9 mouse cellular contexts compared by ENCODE assay signal in genomic region chr10:51678251-51678639, GRCm38 (mm10). TPM values are rescaled to one million over a fixed set of nuclear protein-coding genes. Genes with fewer than 3 reads are reported as not detected.
A peak's percentile ranks its signal among the peaks of the same experiment; 100 is the strongest.
DNase-seq lines count a peak whose midpoint lies in the region; ATAC-seq lines count a peak whose summit lies in the region.
"Had no signal": no experiment of that assay in that cellular context is flagged by ENCODE, and none has a peak within 500 bp of the region (broad histone marks: within the 10 kb centered on the region; RNA-seq: fewer than 3 reads in every experiment).

No protein-coding gene starts in this region.

- peak overlapping the region; percentile 97 for H3K4me2 ChIP-seq in forebrain, embryonic 13.5 days
- H3K4me2 ChIP-seq in limb, embryonic 15.5 days, result peak overlapping the region; percentile 62
- peak overlapping the region; percentile 87 for H3K4me2 ChIP-seq in stomach, embryonic 15.5 days

- peak; percentile 58 for ATAC-seq in forebrain, embryonic 13.5 days
- ATAC-seq in limb, embryonic 15.5 days (ENCODE audit: insufficient number of reproducible peaks, low FRiP score, low TSS enrichment, low read depth), result no peak
- no peak for ATAC-seq in stomach, embryonic 15.5 days (ENCODE audit: insufficient read depth, low FRiP score, low read depth)

- H3K27ac ChIP-seq in forebrain, embryonic 13.5 days, result no peak overlapping the region
- H3K27ac ChIP-seq in limb, embryonic 15.5 days, result no peak overlapping the region
- no peak overlapping the region for H3K27ac ChIP-seq in stomach, embryonic 15.5 days

- 2% methylated on average over 10 of the region's 10 CpGs for WGBS in forebrain, embryonic 13.5 days
- WGBS in limb, embryonic 15.5 days, result 6% methylated on average over 10 of the region's 10 CpGs
- 8% methylated on average over 10 of the region's 10 CpGs for WGBS in stomach, embryonic 15.5 days

- peak overlapping the region; percentile 54 for H3K4me3 ChIP-seq in forebrain, embryonic 13.5 days
- peak overlapping the region; percentile 34; the same call in 1 of the 2 replicates for H3K4me3 ChIP-seq in limb, embryonic 15.5 days
- peak overlapping the region; percentile 44 for H3K4me3 ChIP-seq in stomach, embryonic 15.5 days (replicated peaks)
- H3K4me3 ChIP-seq: erythroblast, embryonic 14.5 days had no signal

- DNase-seq in retina, postnatal 1 day, result peak; percentile 27
- DNase-seq in retina, embryonic 14.5 days (ENCODE audit: low spot score), result no peak
- no peak for DNase-seq in urinary bladder, postnatal 14 days (ENCODE audit: low spot score)
- no peak for DNase-seq in left cerebral cortex, adult 18-20 months (ENCODE audit: low spot score in 2 of 2)
- DNase-seq in cerebellum, adult 8-10 months, result no peak

- H3K36me3 ChIP-seq in forebrain, embryonic 13.5 days (ENCODE audit: poor library complexity, severe bottlenecking), result no peaks in the 10 kb centered on the region
- no peaks in the 10 kb centered on the region for H3K36me3 ChIP-seq in limb, embryonic 15.5 days
- no peaks in the 10 kb centered on the region for H3K36me3 ChIP-seq in stomach, embryonic 15.5 days

- peaks cover 12% of the 10 kb centered on the region for H3K4me1 ChIP-seq in forebrain, embryonic 13.5 days
- peaks cover 5% of the 10 kb centered on the region for H3K4me1 ChIP-seq in limb, embryonic 15.5 days
- H3K4me1 ChIP-seq in stomach, embryonic 15.5 days, result peaks cover 5% of the 10 kb centered on the region; the same call in 1 of the 2 replicates

- H3K9me3 ChIP-seq in forebrain, embryonic 13.5 days (replicated peaks), result no peaks in the 10 kb centered on the region
- H3K9me3 ChIP-seq in limb, embryonic 15.5 days, result no peaks in the 10 kb centered on the region
- no peaks in the 10 kb centered on the region for H3K9me3 ChIP-seq in stomach, embryonic 15.5 days

- H3K27me3 ChIP-seq in forebrain, embryonic 13.5 days, result peaks cover 27% of the 10 kb centered on the region
- H3K27me3 ChIP-seq in limb, embryonic 15.5 days, result peaks cover 24% of the 10 kb centered on the region
- peaks cover 9% of the 10 kb centered on the region for H3K27me3 ChIP-seq in stomach, embryonic 15.5 days (replicated peaks)

- H3K9ac ChIP-seq in forebrain, embryonic 13.5 days, result 0 out of 2 replicates have a peak overlapping the region, but pooled peaks have one; percentile 62
- H3K9ac ChIP-seq in limb, embryonic 15.5 days, result no peak overlapping the region
- H3K9ac ChIP-seq in stomach, embryonic 15.5 days, result no peak overlapping the region

RNA-seq across cellular contexts. Expression of gene Rfx6, which starts 0.7 kb away (rescaled TPM):
- not detected in 2 replicates for polyA plus RNA-seq in forebrain, embryonic 13.5 days (2015; fragmentation: Nextera tagmentation; extraction: Ambion mirVana)
- polyA plus RNA-seq in limb, embryonic 15.5 days (2015; fragmentation: Nextera tagmentation; extraction: Ambion mirVana), result not detected in 2 replicates
- polyA plus RNA-seq in stomach, embryonic 15.5 days (2015; fragmentation: Nextera tagmentation; extraction: Ambion mirVana), result 1.4 and 2.8 TPM in 2 replicates
- total RNA-seq in left cerebral cortex, adult 18-20 months (2021), result not detected
- polyA plus RNA-seq: erythroblast, embryonic 14.5 days had no signal

RNA-seq across cellular contexts. Expression of gene Gprc6a, which starts 47.0 kb away (rescaled TPM):
- not detected in 2 replicates for polyA plus RNA-seq in forebrain, embryonic 13.5 days (2015; fragmentation: Nextera tagmentation; extraction: Ambion mirVana)
- 0.05 TPM in 1 of 2 replicates, not detected in the other for polyA plus RNA-seq in limb, embryonic 15.5 days (2015; fragmentation: Nextera tagmentation; extraction: Ambion mirVana)
- polyA plus RNA-seq in stomach, embryonic 15.5 days (2015; fragmentation: Nextera tagmentation; extraction: Ambion mirVana), result 0.05 and 0.10 TPM in 2 replicates
- not detected for total RNA-seq in left cerebral cortex, adult 18-20 months (2021)
- polyA plus RNA-seq: erythroblast, embryonic 14.5 days had no signal
